Mouse (Mus musculus) CD4-positive, CD25-positive, alpha-beta regulatory T cell, adult 9 weeks (primary cell): ENCODE measurements around the gene Gm15107. TPM values are rescaled to one million over a fixed set of nuclear protein-coding genes. Genes with fewer than 3 reads are reported as not detected.

Experiments used
- polyA plus RNA-seq: library from polyadenylated mRNA; unstranded; fragments of 100-300 nt; shearing (Covaris generic); gene quantifications from one replicate; pipeline ENCODE4 v1.2.1, GENCODE M21; 2017

Gene Gm15107
- polyA plus RNA-seq = not detected

DNA sequence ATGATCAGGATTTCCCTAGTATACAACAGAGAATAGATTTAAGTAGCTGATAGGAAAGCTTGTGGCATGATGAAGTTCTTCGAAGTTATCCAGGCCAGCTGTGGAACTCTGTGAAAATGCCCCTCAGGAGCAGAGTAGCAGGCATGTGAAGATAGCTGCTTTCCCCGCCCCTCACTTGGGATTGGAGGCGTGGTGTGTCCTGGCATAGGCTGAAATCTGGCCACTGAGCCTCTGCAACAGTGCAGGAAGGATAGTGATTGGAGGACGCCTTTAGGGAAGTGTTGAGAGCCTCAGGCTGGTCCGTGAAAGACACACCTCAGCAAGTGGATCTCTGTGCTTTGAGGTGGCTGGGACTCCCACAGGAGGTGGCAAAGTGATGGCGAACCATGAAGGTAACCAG, at the start of gene Gm15107:
TSS of gene Gm15107 (plus strand) at position 301 of the 400 bp plus-strand sequence.

Other genes with a start within 250 kb of the Gm15107 start
- not detected for gene Gm15080, start 187.7 kb upstream of the Gm15107 start, polyA plus RNA-seq